Mouse (Mus musculus) cerebellum, adult 2 months (tissue): ENCODE measurements around the gene Rhog.

Experiments used
- CTCF ChIP-seq: fragments of 200-500 bp; IDR thresholded peaks from 2 replicates; pipeline ENCODE4 v1.5.1; 2011; ENCODE audit warnings: low read depth, mild to moderate bottlenecking, control low read depth, low read length, moderate library complexity, borderline replicate concordance; ENCODE audit not compliant: insufficient read depth
- POLR2A ChIP-seq: fragments of 200-500 bp; IDR thresholded peaks from 2 replicates; pipeline ENCODE4 v1.6.1; 2011; ENCODE audit warnings: low read length, control low read depth, borderline replicate concordance; ENCODE audit not compliant: insufficient read depth

- no peak for TF ChIP-seq CTCF
- TF ChIP-seq POLR2A: no peak
Measured at GRCm38 (mm10) chr7:102223883-102224738, 31.7 kb downstream of the Rhog start.
